Comparison of ENCODE assay signal across 9 mouse cellular contexts in the genomic region with DNA sequence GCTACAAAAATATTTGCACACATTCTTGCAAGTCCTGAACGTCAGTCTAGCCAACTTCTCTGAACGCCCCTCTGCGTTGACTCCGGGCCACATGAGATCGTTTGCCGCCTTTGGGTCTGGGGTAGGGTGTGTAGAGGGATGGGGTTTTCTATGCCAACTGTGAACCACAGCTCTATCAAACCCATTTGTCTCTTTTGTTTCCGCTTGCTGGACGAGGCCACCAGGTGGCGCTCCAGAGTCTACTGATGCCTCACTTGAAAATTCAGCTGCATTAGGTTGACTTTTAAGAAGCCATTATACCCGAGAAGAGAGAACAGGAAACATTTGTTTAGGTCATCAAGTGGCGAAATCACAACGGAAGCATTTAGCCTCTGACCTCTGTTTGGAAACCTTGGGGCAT. TPM values are rescaled to one million over a fixed set of nuclear protein-coding genes. Genes with fewer than 3 reads are reported as not detected.
DNase-seq lines count a peak whose midpoint lies in the region; ATAC-seq and TF ChIP-seq lines count a peak whose summit lies in the region.
"Had no signal": no experiment of that assay in that cellular context is flagged by ENCODE, and none has a peak within 500 bp of the region (broad histone marks: within the 10 kb centered on the region; RNA-seq: fewer than 3 reads in every experiment).

No protein-coding gene starts in this region.

- peak; percentile 84 for DNase-seq in B cell, adult 2 months
- DNase-seq in R1 (ENCODE audit: low read depth, low spot score) = peak; percentile 71
- DNase-seq in cerebellum, postnatal 25 days = peak; percentile 83 to 92
- peak; percentile 68 for DNase-seq in gastrocnemius, postnatal 14 days
- peak; percentile 69 to 88 for DNase-seq in kidney, postnatal 25 days
- DNase-seq in lung, postnatal 0 days (ENCODE audit: low spot score) = peak; percentile 78
- peak; percentile 39 for DNase-seq in retina, adult 2 months (ENCODE audit: low read depth, low spot score)
- peak; percentile 72 for DNase-seq in thymus, postnatal 25 days

- H3K27ac ChIP-seq in lung, postnatal 0 days (ENCODE audit: low read length) = no peak overlapping the region

- no peaks in the 10 kb centered on the region for H3K9me3 ChIP-seq in lung, postnatal 0 days (ENCODE audit: low read length)

- H3K36me3 ChIP-seq in lung, postnatal 0 days (ENCODE audit: insufficient read depth, low read length) = no peaks in the 10 kb centered on the region

- intact Hi-C loops in gastrocnemius, postnatal 14 days (cut with DNase I; ENCODE audit: low total_unique reads) = loop anchor here (10.0 kb wide), 1 partner anchor 150 kb away; no protein-coding TSS in a partner anchor

- TF ChIP-seq CTCF in lung, postnatal 0 days (IDR thresholded peaks at IDR 0.05) = peak; percentile 90

- WGBS in lung, postnatal 0 days = 3% methylated on average over 12 of the region's 12 CpGs

- no peak for TF ChIP-seq EP300 in lung, postnatal 0 days (IDR thresholded peaks at IDR 0.05)

- H3K4me1 ChIP-seq in lung, postnatal 0 days (ENCODE audit: insufficient read depth, low read depth, low read length) = no peaks in the 10 kb centered on the region

- peak; percentile 6; the same call in 1 of the 2 replicates for ATAC-seq in lung, postnatal 0 days

- H3K4me3 ChIP-seq in lung, postnatal 0 days (ENCODE audit: low read depth, low read length) = no peak overlapping the region

- H3K9ac ChIP-seq in lung, postnatal 0 days (replicated peaks; ENCODE audit: low read depth) = no peak overlapping the region

- no peak overlapping the region for H3K4me2 ChIP-seq in lung, postnatal 0 days (replicated peaks; ENCODE audit: low read depth, low read length)

- H3K27me3 ChIP-seq in lung, postnatal 0 days (replicated peaks; ENCODE audit: insufficient read depth, low read length) = no peaks in the 10 kb centered on the region

RNA-seq across cellular contexts. Expression of a gene that starts 33.8 kb away (rescaled TPM):
- total RNA-seq in gastrocnemius, postnatal 14 days (2021) = 1,000 to 10,000 TPM in 1 of 2 experiments, 100 to 1,000 TPM in 1; 949 to 1,245 TPM
- polyA plus RNA-seq in lung, postnatal 0 days (2015; fragmentation: Nextera tagmentation; extraction: Ambion mirVana) = 956 and 1,427 TPM in 2 replicates

RNA-seq across cellular contexts. Expression of a gene that starts 39.4 kb away (rescaled TPM):
- total RNA-seq in gastrocnemius, postnatal 14 days (2021) = not detected
- polyA plus RNA-seq in lung, postnatal 0 days (2015; fragmentation: Nextera tagmentation; extraction: Ambion mirVana) = not detected in 2 replicates
- total RNA-seq: layer of hippocampus, adult 8-10 months had no signal
